Mouse (Mus musculus): ENCODE results near the gene Psmb4. TPM values are rescaled to one million over a fixed set of nuclear protein-coding genes. Genes with fewer than 3 reads are reported as not detected.
"Not testable (repeated sequence)": the region's sequence is repeated elsewhere in the genome, so short reads cannot be mapped to it uniquely, and the experiment has no call there.

Gene Psmb4
- total and polyA plus RNA-seq, 3 experiments: 185 to 408 (median 273) TPM

GRCm38 (mm10) chr3:94915903-94916741 is 29.4 kb upstream of the Psmb4 start:
- Histone ChIP-seq H3K4me1 (ENCODE audit: insufficient read depth, low read depth, low read length) (peaks cover 56% of the 10 kb centered on the region), H3K4me3 (ENCODE audit: low read depth, low read length) (peak overlapping the region; percentile 3; the same call in 1 of the 2 replicates), H3K36me3 (replicated peaks) (no peaks in the 10 kb centered on the region), H3K9me3 (replicated peaks) (no peaks in the 10 kb centered on the region), H3K27me3 (ENCODE audit: insufficient read depth, low read length) (no peaks in the 10 kb centered on the region)
- TF ChIP-seq GATA2 (IDR thresholded peaks at IDR 0.05; ENCODE audit: borderline replicate concordance, low read depth, low read length) (no peak), TAL1 (conservative IDR thresholded peaks at IDR 0.05; ENCODE audit: low read depth, low read length) (peak; percentile 32; the same call in 1 of the 2 replicates), GATA1 (IDR thresholded peaks at IDR 0.05; ENCODE audit: borderline replicate concordance, low read length) (no peak), POLR2AphosphoS5 (IDR thresholded peaks at IDR 0.05; ENCODE audit: insufficient replicate concordance, low read depth, low read length) (no peak), CTCF (IDR thresholded peaks at IDR 0.05; ENCODE audit: low read depth, low read length) (no peak)
- DNase-seq (ENCODE audit: low spot score) (no peak), ATAC-seq (ENCODE audit: extremely low read depth, insufficient number of reproducible peaks, low FRiP score, poor library complexity, severe bottlenecking) (no peak)

- no peak overlapping the region for H3K4me3 ChIP-seq (ENCODE audit: low read depth, low read length)
- TF ChIP-seq POLR2AphosphoS5 (IDR thresholded peaks at IDR 0.05; ENCODE audit: insufficient replicate concordance, low read depth, low read length): no peak
- no peak for TF ChIP-seq CTCF (IDR thresholded peaks at IDR 0.05; ENCODE audit: low read depth, low read length)
- TF ChIP-seq TAL1 (conservative IDR thresholded peaks at IDR 0.05; ENCODE audit: low read depth, low read length): no peak
- no peak for TF ChIP-seq GATA1 (IDR thresholded peaks at IDR 0.05; ENCODE audit: borderline replicate concordance, low read length)
- no peak for TF ChIP-seq GATA2 (IDR thresholded peaks at IDR 0.05; ENCODE audit: borderline replicate concordance, low read depth, low read length)
- ATAC-seq (ENCODE audit: extremely low read depth, insufficient number of reproducible peaks, low FRiP score, poor library complexity, severe bottlenecking): no peak
Observed at GRCm38 (mm10) chr3:94913801-94914200, 27.0 kb upstream of the Psmb4 start.

GRCm38 (mm10) chr3:94911050-94911693 is 24.4 kb upstream of the Psmb4 start:
- TF ChIP-seq GATA1 (IDR thresholded peaks at IDR 0.05; ENCODE audit: borderline replicate concordance, low read length): no peak
- no peak for TF ChIP-seq GATA2 (IDR thresholded peaks at IDR 0.05; ENCODE audit: borderline replicate concordance, low read depth, low read length)
- TF ChIP-seq CTCF (IDR thresholded peaks at IDR 0.05; ENCODE audit: low read depth, low read length): no peak
- TF ChIP-seq POLR2AphosphoS5 (IDR thresholded peaks at IDR 0.05; ENCODE audit: insufficient replicate concordance, low read depth, low read length): no peak
- TF ChIP-seq TAL1 (conservative IDR thresholded peaks at IDR 0.05; ENCODE audit: low read depth, low read length): no peak
- H3K4me1 ChIP-seq (ENCODE audit: insufficient read depth, low read depth, low read length): peaks cover 34% of the 10 kb centered on the region
- DNase-seq (ENCODE audit: low spot score): no peak
- ATAC-seq (ENCODE audit: extremely low read depth, insufficient number of reproducible peaks, low FRiP score, poor library complexity, severe bottlenecking): no peak
- H3K4me3 ChIP-seq (ENCODE audit: low read depth, low read length): no peak overlapping the region
- H3K27me3 ChIP-seq (ENCODE audit: insufficient read depth, low read length): no peaks in the 10 kb centered on the region
- no peaks in the 10 kb centered on the region for H3K9me3 ChIP-seq (replicated peaks)
- H3K36me3 ChIP-seq (replicated peaks): no peaks in the 10 kb centered on the region

More at GRCm38 (mm10) chr3:94913801-94914200, 27.0 kb upstream of the Psmb4 start:
- Histone ChIP-seq H3K4me1 (ENCODE audit: insufficient read depth, low read depth, low read length) (peaks cover 39% of the 10 kb centered on the region), H3K9me3 (replicated peaks) (no peaks in the 10 kb centered on the region), H3K27me3 (ENCODE audit: insufficient read depth, low read length) (no peaks in the 10 kb centered on the region), H3K36me3 (replicated peaks) (no peaks in the 10 kb centered on the region)
- no peak for DNase-seq (ENCODE audit: low spot score)

- TF ChIP-seq GATA2 (IDR thresholded peaks at IDR 0.05; ENCODE audit: borderline replicate concordance, low read depth, low read length): no peak
- TF ChIP-seq TAL1 (conservative IDR thresholded peaks at IDR 0.05; ENCODE audit: low read depth, low read length): peak; percentile 88
- H3K9me3 ChIP-seq (replicated peaks): no peaks in the 10 kb centered on the region
- H3K4me1 ChIP-seq (ENCODE audit: insufficient read depth, low read depth, low read length): peaks cover 57% of the 10 kb centered on the region
- DNase-seq (ENCODE audit: low spot score) (no peak), ATAC-seq (ENCODE audit: extremely low read depth, insufficient number of reproducible peaks, low FRiP score, poor library complexity, severe bottlenecking) (peak; percentile 83)
- H3K4me3 ChIP-seq (ENCODE audit: low read depth, low read length): no peak overlapping the region
- no peaks in the 10 kb centered on the region for H3K36me3 ChIP-seq (replicated peaks)
- no peaks in the 10 kb centered on the region for H3K27me3 ChIP-seq (ENCODE audit: insufficient read depth, low read length)
Observed at GRCm38 (mm10) chr3:94906482-94906881, 19.7 kb upstream of the Psmb4 start.

GRCm38 (mm10) chr3:94904759-94905158 is 18.0 kb upstream of the Psmb4 start:
- not testable (repeated sequence) for ATAC-seq (ENCODE audit: extremely low read depth, insufficient number of reproducible peaks, low FRiP score, poor library complexity, severe bottlenecking); H3K36me3 ChIP-seq (replicated peaks); H3K4me3 ChIP-seq (ENCODE audit: low read depth, low read length); H3K27me3 ChIP-seq (ENCODE audit: insufficient read depth, low read length); H3K9me3 ChIP-seq (replicated peaks); DNase-seq (ENCODE audit: low spot score)
- H3K4me1 ChIP-seq (ENCODE audit: insufficient read depth, low read depth, low read length): peaks cover 54% of the 10 kb centered on the region

- H3K27me3 ChIP-seq (ENCODE audit: insufficient read depth, low read length): 0 out of 2 replicates have a peak, but pooled peaks cover 3% of the 10 kb centered on the region
- no peak for ATAC-seq (ENCODE audit: extremely low read depth, insufficient number of reproducible peaks, low FRiP score, poor library complexity, severe bottlenecking)
- peak overlapping the region; percentile 15; the same call in 1 of the 2 replicates for H3K4me3 ChIP-seq (ENCODE audit: low read depth, low read length)
- H3K36me3 ChIP-seq (replicated peaks): no peaks in the 10 kb centered on the region
- no peaks in the 10 kb centered on the region for H3K9me3 ChIP-seq (replicated peaks)
- no peak for TF ChIP-seq TAL1 (conservative IDR thresholded peaks at IDR 0.05; ENCODE audit: low read depth, low read length)
- TF ChIP-seq CTCF (IDR thresholded peaks at IDR 0.05; ENCODE audit: low read depth, low read length): peak; percentile 39
- DNase-seq (ENCODE audit: low spot score): peak; percentile 51
- H3K4me1 ChIP-seq (ENCODE audit: insufficient read depth, low read depth, low read length): peaks cover 53% of the 10 kb centered on the region
Observed at GRCm38 (mm10) chr3:94902747-94903146, 16.0 kb upstream of the Psmb4 start.
